Mouse (Mus musculus): Measurements from ENCODE around the gene Grasp.

Grasp gene

GRCm38 (mm10) chr15:101194951-101195823 is 28.8 kb upstream of the Grasp start:
- in situ Hi-C loops (cut with MboI): no loop called here

GRCm38 (mm10) chr15:101196079-101196795 is 27.8 kb upstream of the Grasp start:
- in situ Hi-C loops (cut with MboI): no loop called here

GRCm38 (mm10) chr15:101196961-101197360 is 27.0 kb upstream of the Grasp start:
- in situ Hi-C loops (cut with MboI): no loop called here

GRCm38 (mm10) chr15:101197497-101198179 is 26.4 kb upstream of the Grasp start:
- in situ Hi-C loops (cut with MboI): no loop called here

- in situ Hi-C loops (cut with MboI): no loop called here
Measured at GRCm38 (mm10) chr15:101198218-101198617, 25.8 kb upstream of the Grasp start.

DNA sequence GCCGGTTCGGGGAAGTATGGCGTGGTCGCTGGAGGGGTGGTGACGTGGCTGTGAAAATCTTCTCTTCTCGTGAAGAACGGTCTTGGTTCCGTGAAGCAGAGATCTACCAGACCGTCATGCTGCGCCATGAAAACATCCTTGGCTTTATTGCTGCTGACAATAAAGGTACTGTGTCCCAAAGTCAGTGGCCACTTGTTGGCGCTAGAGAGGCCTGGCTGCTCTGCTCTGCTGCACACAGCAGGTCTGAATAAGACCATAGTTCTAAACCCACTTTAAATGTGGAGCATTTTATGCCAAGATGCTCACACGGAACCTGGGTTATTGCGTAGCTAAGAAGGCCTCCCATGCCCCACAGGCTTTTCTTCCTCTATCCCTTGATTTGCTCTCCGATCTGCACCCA is 25.1 kb upstream of the Grasp start:
- in situ Hi-C loops (cut with MboI): no loop called here

DNA sequence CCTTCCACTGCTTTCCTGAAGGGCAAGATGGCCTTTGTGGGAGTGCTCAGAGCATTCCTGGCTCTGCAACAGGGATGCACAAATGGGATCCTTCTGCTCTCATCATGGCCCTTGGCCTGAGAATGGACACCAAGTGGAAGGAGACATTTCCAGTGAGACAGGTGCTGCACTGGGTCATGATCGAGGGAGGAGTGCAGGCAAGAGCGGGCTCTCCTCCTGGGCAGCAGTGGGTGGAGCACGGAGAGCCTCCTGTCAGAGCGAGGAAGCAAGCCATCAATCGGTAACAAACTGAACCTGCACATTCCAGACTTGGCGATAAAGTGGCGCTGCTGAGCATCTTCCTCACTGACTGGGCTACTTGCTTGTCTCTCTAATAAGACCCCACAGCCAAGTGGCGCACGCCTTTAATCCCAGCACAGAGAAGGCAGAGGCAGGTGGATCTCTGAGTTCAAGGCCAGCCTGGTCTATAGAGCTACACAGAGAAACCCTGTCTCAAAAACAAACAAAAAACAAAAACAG is 23.2 kb upstream of the Grasp start:
- in situ Hi-C loops (cut with MboI): no loop called here

- in situ Hi-C loops (cut with MboI): no loop called here
Measured at GRCm38 (mm10) chr15:101201414-101201813, 22.6 kb upstream of the Grasp start.

DNA sequence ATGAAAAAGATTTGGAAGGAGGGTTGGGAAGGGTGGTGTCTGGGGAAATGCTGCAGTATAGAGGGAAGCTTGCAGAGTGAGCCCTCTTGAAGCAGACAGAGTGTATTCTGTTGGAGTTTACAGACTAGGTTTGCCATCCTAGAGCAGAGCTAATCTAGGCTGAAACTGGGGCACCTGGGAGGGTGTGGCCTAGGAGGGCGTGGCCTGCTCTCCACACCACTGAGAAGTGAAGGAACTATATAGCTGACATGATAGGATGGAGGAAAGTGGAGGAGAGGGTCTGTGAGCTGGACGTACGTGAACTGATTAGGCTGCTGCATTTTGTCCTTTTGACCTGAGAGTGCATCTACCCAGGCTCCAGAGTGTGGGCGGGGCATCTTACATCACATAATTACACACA is 20.3 kb upstream of the Grasp start:
- in situ Hi-C loops (cut with MboI): no loop called here

DNA sequence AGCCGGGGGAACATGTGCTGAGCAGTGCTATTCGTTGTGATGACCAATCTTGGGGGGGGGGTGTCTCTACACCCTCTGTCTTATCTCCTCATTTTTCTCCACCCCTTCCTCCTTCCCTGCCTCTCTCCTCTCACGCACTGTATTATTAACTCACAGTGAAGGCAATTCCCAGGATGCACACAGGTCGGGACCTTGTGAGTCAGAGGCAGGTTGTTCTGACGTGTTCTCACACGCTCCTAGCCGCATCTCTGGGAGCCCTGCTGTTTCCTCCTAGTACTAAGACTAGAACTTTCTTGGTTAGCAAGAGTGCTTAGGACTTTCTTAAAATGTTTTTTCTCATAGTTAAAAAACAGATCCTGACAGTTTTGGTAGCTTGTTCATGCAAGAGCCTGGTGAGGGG is 19.2 kb upstream of the Grasp start:
- in situ Hi-C loops (cut with MboI): no loop called here

DNA sequence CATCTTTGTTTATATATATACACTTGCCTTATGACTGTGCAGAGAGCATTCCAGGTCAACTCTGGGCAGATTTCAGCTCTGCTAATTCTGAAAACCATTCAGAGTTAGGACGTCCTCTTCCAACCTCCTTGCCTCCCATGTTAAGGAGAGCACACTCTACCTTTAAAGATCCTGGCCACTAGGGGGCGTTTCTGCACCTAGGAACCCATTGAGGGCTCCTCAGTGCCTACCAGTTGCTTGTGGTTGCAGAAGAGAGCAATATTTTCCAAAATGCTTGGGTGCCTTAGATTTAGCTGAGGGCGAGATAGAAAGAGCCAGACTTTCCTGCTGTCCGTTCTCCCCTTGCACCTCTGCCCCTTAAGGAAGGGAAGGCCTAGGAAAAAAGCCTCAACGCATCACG is 13.8 kb upstream of the Grasp start:
- in situ Hi-C loops (cut with MboI): no loop called here

DNA sequence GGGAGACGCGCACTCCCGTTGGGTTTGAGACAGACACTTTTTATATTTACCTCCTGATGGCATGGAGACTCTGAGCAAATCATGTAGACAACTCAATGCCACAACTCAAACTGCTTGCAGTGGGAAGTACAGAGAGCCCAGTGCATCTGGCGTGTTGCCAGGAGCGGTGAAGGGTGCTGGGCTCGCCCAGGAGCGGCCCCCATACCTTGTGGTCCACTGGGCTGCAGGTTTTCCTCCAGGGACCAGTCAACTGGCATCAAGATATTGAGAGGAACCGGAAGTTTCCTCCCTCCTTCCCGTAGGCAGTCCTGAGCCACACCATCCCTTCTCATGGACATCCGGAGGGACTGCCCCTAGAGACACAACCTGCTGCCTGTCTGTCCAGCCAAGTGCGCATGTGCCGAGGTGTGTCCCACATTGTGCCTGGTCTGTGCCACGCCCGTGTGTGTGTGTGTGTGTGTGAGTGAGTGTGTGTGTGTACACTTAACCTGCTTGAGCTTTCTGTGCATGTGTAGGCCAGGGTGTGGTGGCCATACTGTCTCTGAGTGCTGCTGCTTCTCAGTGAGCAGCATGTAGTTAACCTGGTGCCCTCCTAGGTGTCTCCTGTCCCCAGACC is 12.9 kb upstream of the Grasp start:
- in situ Hi-C loops (cut with MboI): no loop called here

GRCm38 (mm10) chr15:101212435-101212834 is 11.6 kb upstream of the Grasp start:
- in situ Hi-C loops (cut with MboI): no loop called here

GRCm38 (mm10) chr15:101215136-101215535 is 8.9 kb upstream of the Grasp start:
- in situ Hi-C loops (cut with MboI): no loop called here

GRCm38 (mm10) chr15:101216036-101216435 is 8.0 kb upstream of the Grasp start:
- in situ Hi-C loops (cut with MboI): no loop called here

GRCm38 (mm10) chr15:101220905-101221297 is 3.1 kb upstream of the Grasp start:
- in situ Hi-C loops (cut with MboI): no loop called here

DNA sequence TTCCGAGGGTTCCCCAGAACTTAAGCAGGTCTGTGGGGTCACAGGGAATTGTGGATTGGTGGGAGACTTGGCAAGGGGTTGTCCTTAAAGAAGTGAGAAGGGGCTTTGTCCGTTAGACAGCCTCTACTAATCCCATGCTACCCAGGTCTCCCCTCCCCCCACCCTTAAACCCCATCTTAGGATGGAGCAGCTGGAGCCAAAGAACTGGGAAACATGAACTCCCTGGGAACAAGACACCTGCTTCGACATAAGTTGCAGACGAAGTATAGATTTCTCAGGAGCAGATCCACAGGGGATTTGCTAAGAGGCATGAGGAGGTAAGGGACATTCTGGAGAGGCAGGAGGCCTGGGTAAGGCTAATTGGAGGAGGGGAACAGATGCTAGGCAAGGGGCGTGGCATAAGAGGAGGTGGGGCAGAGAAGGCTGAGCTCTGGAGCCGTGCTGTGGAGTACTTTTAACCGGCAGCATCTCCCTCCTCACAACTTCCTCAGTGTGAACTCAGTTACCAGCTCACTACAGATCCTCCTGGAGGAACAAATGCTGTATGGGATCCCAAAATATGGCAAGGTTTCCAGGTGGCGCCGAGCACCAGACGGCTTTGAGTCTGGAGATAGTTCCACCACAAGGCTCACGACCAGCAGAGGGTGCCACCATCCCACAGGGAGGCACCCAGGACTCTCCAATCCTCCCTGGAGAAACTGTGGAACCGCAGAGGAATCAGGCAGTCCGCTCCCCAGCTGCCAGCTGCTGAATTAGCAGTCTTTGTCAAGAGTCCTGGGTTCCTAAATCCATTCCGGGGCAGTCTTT is 2.5 kb upstream of the Grasp start:
- in situ Hi-C loops (cut with MboI): no loop called here

DNA sequence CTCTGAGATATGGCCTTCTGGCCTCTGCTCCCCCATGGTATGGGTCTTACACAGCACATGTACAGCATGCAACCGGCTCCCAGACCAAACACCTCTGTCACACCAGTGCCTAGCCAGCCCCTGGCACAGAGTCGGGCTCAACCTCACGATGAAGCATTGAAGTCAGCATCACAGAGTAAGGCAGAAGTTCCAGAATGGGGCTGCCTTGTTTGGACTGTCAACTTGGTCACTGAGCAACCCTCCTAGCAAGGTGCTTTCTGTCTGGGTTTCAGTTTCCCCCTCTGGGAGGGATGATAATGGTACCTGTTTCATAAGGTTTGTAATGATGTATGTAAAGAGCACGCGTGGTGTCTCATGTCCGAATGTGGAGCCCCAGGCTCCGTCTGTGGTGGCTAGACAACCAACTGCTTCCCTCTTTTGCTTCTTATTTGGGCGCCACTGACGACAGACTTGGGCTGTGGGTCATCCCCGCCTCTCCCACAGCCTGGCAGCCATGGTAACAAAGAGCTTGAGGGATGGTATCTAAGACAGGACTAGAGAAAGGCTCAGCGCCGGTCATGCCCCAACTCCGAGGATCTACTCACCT is 998 bp upstream of the Grasp start:
- in situ Hi-C loops (cut with MboI): no loop called here

DNA sequence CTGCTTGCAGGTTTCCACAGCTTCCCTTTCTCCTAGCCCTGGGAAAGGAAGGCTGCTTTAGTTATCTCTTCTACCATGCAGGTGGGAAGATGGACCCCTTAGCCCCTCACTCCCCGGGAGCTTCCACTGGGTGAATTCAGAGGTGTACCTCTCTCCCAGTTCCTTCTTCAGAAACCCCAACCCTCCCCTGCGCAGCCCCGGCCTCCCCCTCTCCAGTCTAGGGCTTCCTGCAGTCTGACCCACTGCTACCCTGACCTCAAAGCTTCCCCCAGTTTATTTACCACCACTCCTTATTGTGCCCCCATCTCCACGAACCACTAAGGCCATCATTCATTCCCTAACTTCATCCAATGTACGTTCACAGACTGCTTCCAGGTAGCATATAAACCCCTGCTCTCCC is 392 bp upstream of the Grasp start:
- in situ Hi-C loops (cut with MboI): no loop called here

GRCm38 (mm10) chr15:101224977-101225376 is 989 bp downstream of the Grasp start:
- in situ Hi-C loops (cut with MboI): no loop called here

- in situ Hi-C loops (cut with MboI): no loop called here
Measured at GRCm38 (mm10) chr15:101227971-101228370, 4.0 kb downstream of the Grasp start.
